Mouse (Mus musculus) E14TG2a.4 (cell line): ENCODE results near the gene Agbl1.
A peak's percentile ranks its signal among the peaks of the same experiment; 100 is the strongest.

ENCODE experiments used
- CTCF ChIP-seq: conservative IDR thresholded peaks from 2 replicates; pipeline ENCODE4 v1.5.1; 2014; ENCODE audit warnings: low read length
- NANOG ChIP-seq: IDR thresholded peaks from 2 replicates; pipeline ENCODE4 v1.6.1; 2014; ENCODE audit warnings: borderline replicate concordance, low read length, mixed read lengths
- POU5F1 ChIP-seq: IDR thresholded peaks from 2 replicates; pipeline ENCODE4 v1.6.1; 2014; ENCODE audit warnings: low read length, borderline replicate concordance

- TF ChIP-seq CTCF (peak; percentile 65), NANOG (no peak), POU5F1 (no peak)
These were observed 163.5 kb downstream of the Agbl1 start for GRCm38 (mm10) chr7:76392941-76393817.
